Mouse (Mus musculus): ENCODE data around the gene Rasgrp3.

Rasgrp3 gene

DNA sequence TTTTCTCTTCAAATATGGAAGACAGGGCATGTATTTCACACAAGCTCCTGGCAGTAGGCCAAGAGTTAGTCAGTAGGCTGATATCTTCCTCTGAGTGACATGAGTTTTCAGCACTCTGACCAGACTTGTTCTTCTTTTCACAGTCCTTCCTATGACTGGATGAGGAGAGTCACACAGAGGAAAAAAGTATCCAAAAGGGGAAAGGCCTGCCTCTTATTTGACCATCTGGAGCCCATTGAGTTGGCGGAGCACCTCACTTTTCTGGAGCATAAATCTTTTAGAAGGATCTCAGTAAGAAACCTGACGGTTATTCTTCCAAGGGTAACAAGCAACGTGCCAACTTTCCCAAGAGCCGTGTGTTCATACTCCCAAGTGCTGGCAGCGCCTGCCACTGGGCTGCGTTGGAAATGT lies 62.5 kb downstream of the Rasgrp3 start:
- no peak for DNase-seq (ENCODE audit: low read depth, low spot score)

DNA sequence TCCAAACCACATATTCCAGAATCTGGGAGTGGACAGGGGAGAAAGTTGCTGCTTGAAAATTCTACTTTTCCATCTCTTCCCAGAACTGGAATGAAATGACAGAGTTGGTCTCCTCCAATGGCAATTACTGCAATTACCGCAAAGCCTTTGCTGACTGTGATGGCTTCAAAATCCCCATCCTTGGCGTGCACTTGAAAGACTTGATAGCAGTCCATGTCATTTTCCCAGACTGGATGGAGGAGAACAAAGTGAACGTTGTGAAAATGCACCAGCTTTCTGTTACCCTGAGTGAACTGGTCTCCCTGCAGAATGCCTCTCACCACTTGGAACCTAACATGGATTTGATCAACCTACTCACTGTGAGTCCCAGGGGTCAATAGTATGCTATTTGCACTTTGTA lies 67.3 kb downstream of the Rasgrp3 start:
- no peak for DNase-seq (ENCODE audit: low read depth, low spot score)

DNA sequence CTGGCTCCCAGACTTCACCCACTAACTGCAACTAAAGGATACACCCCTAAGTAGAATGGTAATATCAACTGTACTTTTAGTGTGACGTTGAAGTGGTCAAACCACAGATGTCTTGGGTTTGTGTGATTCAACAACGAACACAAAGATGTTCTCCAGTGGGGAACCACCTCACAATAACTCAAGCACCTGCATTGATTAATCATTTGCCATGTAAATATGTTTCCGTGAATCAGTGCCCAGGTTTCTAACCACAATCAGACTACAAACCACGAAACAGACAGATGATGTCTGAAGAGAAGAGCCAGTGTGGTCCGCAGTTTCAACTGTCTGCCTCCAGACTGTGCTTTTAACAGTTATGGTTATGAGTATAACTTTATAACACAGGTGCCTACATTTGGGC lies 69.4 kb downstream of the Rasgrp3 start:
- no peak for DNase-seq (ENCODE audit: low read depth, low spot score)

DNA sequence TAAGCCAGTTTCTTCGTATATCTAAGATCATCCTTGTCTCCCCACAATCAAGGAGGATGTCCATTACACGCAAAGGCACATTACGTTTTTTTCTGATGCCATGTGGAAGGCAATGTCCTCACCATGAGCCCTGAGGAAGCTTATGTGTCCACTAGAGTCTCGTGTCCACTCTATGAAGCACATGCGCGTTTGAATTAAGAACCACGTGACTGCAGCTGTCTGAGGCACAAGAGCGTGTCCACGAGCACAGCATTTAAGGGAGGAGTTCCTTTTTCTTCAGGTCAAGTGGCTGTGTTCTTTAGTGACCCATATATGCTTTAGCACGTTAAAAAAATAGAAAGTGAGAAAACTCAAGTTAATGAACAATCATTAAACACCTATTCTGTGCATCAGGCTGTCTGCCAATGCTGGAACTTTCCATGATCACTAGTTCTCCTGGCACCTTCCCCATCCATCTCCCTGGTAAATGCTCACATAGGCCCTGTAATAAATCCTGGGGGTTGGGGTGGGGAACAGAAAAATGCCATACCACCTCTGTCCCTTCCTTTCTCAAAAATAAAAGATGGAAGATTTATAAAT lies 70.5 kb downstream of the Rasgrp3 start:
- no peak for DNase-seq (ENCODE audit: low read depth, low spot score)

DNA sequence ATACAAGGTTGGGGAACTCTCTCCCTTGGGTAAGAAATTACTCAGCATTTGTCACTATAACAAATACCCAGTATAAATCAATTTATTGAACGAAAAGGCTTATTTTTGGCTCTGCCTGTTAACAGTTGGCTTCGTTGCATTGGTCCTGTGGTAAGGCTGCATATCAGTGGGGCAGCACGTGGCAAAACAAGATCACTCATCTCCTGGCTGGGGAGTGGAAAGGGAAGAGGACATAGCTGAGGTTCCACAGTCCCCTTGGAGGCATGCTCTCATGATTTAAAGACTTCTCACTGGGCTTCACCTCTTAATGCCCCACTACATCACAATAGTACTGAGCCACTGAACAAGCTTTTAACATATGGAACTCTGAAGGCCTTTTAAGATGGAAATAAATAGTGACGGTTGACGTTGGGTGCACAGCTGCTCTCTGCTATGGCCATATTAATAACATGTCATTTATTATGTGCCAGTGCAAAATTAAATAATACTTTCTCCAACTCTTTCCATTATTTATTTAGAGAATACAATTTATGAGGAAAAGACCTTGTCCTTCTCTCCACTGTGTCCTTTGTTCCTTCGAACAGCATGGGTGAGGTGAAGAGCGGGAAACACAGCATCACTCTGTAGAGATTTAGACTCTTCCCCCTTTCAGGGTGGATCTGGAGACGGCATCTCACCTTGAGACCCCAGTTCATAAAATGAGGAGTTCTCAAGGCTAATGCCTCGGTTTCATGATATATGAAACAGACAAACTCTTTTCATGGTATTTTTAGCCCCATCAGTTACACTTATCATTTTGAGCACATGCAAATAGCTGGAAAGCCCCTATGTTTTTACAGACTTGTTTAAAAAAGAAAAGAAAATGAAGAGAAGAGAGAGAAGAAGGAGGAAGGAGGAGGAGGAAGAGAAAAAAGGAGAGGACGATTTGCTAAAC lies 71.3 kb downstream of the Rasgrp3 start:
- DNase-seq (ENCODE audit: low read depth, low spot score): no peak

DNA sequence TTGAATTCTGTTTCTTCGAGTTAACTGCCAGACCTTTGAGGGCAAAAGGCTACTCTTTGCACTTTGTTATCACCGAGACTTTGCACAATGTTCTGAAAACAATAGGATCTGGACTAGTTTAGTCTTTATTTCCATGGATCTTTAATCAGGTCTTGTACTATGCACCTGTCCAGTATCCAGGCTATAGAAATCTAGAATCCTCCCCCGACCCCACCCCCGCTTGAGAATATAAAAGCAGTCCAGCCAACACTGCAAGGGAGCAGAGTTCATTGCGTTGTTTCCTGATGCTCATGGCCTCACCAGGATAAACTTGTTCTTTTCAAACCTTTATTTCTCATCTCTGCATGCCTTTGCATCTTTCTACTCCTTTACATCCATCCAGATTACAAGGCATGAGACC lies 73.6 kb downstream of the Rasgrp3 start:
- DNase-seq (ENCODE audit: low read depth, low spot score): no peak

DNA sequence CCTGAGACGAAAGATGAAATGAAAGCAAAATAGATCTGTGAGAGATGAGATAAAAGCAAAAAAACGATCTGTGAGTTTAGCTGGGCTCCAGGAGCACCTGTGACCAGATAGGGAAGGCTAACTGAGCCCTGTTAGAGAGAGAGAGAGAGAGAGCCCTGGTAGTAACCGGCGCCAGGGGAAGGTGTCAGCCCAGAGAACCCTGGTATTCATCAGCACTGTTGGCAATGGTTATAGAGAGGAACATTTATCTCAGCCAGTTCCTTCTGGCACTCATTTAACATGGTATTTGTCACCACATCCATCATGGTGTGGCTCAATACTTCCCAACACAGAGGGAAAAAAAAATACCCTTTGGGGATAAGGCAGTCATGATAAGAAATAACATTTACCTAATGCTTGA lies 80.9 kb downstream of the Rasgrp3 start:
- DNase-seq (ENCODE audit: low read depth, low spot score): no peak

DNA sequence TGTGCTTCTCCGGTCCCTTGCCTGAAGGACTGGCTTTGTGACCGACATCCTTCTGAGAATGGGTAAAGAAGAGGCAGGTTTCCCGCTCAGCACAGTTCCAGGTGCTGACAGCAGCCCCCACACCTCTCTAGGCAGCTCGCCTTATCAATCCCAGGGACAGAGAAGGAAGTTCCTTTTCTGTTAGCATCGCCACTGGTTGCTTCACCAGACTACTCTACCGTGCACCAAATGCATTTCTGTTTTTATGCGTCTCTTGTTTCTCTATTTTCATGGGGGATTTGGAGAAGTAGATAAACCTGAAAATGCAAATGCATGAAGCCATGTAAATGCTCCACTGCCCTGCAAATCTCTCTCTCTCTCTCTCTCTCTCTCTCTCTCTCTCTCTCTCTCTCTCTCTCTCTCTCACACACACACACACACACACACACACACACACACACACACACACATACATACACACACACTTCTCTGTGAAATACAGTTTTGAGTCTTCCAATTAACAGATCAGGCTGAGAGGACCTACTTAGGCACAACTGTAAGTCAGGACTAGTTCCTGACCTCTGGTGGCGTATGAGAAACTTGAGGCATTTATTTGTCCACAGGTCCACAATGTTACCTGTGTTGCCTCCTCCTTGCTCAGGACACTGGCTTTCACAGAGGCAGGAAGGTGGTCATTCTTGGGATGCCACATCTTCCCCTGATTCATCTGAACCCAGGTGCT lies 82.6 kb downstream of the Rasgrp3 start:
- DNase-seq (ENCODE audit: low read depth, low spot score): no peak

DNA sequence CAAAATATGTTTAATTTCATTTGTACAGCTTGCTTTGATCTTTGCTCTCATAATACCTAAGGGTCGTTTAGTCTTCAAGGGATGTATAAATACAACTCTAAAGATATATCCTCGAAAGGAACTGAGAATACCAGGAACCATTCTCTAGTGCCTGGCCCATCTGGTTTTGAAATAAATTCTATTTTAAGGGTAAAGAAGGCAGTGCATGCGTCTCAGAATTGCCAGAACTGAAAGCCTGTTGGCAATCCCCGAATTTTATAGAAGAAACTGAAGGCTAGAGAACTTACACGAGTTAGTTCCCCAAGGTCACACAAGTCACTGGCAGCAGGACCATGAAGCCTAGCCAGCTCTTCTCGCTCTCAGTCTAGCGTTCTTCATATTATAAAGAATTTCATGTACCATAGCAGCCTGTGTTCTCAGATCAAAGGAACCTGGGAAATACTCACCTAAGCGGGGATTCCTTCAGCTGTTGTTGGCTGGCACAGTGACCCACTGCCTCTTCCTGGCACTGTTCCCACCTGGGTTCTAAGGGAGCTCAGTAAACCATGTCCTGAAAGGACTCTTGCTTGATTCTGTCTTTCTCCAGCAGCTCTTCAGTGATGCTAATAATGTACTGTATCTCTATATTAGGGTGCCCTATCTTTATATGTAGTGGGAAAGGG lies 83.7 kb downstream of the Rasgrp3 start:
- no peak for DNase-seq (ENCODE audit: low read depth, low spot score)

DNA sequence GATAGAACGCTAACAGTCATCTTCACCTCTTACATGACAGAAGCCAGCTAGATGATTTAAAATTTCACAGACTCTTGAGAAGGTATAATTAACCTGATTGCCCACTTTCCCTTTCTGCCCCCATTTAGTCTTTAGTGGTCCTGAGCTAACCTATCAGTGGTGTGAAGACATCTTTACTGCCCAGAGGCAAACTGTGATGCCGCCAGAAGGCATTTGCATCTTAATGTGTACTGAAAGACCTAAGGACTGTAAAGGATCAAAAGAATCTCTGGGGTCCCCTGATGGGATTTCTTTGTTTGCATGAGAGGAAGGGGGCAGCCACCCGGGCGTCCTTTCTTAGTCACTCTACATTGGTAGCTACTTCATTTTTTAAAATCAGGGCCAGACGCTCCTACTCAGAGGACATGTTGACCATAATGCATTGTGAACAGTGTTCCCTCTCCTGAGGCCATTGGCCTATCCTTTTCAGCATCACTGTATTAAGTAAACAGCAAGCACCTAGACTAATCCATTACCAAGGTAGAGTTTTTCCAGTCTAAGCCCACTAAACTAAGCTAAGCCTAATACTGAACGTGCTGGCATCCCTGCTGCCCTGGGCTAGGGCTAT lies 85.6 kb downstream of the Rasgrp3 start:
- no peak for DNase-seq (ENCODE audit: low read depth, low spot score)

DNA sequence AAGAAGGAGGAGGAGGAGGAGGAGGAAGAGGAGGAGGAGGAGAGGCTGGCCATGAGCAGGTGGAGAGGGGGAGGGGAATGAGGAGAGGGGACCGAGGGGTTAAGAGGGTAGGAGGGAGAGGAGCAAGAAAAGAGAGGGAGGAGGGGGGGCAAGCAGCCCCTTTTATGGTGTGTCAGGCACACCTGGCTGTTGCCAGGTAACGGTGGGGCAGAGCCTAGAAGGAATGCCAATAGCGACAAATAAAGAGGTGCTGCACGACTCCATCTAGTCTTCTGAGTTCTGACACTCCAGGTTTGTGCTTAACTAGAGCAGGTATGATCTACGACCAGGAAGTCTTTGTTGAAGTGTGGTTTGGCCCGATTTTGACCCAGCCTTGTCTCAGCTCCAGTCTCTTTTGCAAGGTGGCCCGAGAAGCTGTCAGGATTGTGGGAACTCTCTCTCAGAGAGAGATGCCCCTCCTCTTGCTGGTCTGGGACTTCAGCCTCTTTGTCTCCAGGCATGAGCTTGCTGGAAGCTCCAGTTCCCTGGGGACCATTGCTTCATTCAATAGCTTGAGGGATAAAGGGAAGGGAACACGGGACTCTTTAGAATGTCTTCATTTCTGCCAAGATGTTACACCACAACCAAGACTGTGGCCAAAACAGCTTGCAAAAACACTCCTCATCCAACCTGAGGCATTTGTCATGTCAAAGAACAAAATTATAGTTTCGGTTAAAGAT lies 86.8 kb downstream of the Rasgrp3 start:
- no peak for DNase-seq (ENCODE audit: low read depth, low spot score)

DNA sequence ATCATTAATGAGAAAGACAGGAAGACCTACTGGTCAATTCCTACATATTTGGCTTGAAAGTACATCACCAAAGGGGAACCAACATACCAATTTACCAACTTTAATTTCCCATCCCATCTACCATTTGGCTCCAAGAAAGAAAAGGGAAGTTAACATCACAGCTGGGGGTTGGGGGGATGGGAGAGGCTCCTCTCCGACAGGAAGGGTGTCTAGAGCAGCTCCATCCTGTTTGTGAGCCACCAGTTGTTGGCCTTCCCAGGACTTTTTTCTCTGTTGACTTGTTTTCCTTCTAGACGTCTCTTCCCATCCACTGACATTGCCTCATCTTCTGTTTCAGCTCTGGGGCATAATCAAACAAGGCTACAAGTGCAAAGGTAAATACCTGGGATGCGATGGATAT lies 88.1 kb downstream of the Rasgrp3 start:
- DNase-seq (ENCODE audit: low read depth, low spot score): no peak

DNA sequence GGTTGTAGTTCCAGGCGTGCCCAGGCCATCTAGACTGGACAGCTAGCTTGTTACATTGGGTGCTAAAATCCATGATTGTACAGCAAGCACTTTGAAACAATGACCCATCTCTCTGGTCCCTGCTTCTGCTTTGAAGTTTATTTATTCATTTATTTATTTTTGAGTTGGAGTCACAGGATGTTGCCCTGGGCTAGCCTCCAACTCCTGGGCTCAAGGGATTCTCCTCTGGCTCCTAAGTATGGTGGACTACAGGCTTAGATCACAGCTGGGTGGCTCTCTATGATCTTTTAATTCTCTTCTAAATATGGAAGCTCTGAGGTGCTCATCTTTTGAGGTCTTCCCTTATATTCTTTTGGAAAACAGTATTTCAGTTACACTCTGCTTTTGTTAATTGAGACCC lies 90.7 kb downstream of the Rasgrp3 start:
- DNase-seq (ENCODE audit: low read depth, low spot score): no peak

DNA sequence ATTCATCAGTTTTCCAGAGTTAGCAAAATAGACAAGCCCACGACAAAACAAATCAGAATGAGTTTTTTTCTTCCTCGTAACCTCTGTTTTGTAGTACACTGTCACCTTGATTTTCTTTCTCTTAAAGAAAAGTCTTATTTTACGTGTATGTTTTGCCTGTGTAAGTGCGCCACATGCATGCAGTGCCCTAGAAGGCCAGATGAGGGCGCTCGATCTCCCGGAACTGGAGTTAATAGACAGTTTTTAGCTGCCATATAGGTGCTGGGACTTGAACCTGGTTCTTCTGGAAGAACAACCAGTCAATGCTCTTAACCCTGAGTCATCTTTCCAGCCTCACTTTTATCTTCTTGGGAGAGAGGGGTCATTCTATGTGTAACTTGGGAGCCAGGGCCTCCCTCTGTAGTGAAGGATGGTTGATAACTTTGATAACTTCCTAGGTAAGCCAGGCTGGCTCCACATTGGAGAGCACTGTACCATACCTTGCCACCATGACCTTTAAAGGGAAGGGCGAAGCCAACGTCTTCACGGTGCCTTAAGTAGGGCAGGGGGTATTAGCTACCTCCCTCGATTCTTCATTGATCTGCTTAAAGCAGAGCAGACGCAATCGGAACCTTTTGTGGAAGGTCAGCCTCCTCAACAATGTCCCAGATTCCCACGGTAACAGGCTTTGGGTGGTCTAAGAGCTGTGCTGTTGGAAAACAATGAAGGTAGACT lies 93.7 kb downstream of the Rasgrp3 start:
- DNase-seq (ENCODE audit: low read depth, low spot score): no peak

DNA sequence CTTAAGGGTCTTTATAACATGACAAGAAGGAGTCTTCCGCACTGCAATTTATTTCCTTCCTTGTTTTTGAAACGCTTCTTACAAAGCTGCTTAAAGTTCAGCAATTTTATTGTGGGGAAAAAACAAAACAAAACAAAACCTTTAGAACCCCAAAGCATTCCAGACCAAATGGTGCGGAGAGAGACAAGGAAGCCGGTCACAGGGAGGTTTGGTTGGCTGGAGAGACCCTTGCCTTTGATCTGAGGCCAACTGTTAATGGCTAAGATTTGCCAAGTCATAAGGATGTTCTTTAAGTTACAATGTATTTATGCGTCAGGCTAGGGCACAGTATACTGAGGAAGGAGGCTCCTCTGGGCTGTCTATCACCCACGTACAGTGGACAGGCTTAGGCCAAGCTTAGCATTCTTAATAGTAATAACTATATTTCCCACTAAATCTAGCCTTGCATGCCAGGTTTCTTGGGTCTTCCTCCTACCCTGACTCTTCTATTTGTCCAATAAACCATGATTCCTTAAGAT lies 96.8 kb downstream of the Rasgrp3 start:
- no peak for DNase-seq (ENCODE audit: low read depth, low spot score)

DNA sequence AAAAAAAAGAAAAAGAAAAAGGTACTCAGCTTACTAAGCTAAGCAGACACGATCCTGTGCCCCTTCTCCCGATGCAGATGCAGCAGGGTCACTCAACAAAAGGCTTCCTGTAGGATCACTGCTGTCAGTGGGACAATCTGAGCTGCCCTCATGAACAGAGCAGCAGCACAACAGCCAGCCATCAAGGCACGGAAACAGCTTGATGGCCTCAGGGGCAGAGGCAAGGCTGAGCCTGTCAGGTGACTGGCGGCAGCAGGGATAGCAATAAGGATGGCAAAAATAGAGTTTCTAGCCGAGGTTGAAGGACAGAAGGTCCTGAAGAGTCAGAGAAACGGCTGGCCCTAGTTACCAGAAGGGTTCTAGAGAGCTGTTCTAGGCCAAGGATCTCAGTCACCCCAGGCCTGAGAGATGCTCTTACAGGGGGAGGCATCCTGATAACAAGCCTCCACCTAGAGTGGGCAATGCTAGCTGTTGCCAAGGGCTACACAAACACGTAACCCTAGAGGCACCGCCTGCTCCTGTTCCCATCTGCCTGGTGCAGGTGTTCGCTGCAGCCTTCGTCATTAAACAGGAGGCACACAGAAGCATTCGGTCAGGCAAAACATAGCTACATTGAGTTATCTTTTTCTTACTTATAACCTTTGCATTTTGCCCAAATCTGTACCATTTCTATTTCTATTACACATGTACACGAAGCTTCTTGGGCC lies 98.8 kb downstream of the Rasgrp3 start:
- no peak for DNase-seq (ENCODE audit: low read depth, low spot score)

DNA sequence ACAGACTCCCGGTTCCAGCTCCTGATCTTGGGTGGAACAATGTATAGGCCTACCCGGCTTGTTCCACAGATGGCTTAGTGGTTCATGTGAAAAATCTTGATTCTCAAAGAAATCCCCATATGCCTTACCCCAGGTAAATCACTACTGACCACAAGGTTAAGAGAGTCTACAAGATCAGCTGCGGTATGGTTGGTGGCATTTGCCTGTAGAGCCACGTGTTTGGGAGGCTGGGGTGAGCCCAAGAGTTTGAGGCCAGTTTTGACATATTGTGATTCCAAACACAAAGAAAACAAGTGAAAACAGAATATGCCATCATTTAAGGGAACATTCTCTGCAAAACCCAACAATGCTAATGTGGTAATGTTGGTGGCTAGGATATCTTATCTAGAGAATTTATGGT lies 99.9 kb downstream of the Rasgrp3 start:
- no peak for DNase-seq (ENCODE audit: low read depth, low spot score)

DNA sequence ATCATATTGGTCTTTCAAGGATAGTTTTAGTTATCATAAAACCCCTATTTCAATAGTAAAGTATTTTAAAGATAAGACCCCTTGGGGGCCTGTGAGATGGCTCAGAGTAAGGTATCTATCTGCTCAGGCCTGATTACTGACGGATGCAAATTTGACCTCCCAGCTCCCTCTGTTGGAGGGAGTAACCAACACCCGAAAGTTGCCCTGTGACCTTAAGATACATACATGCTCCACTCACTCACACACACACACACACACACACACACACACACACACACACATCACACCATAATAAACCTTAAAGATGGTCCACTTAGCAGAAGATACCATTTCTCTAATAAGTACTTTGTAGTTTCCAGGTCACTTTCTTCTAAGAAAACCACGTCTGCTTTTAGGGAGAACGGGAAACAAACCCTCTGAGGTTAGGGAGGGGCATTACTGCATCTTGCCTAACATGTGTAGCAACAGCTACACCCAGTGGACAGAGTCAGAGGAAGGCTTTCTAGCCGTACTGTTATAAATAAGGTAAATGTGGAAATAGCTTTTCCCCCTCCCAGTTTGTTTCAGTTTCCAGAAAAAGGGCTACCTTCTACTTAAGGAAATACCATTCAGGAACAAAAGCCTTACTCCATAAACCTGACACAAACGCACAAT lies 100.8 kb downstream of the Rasgrp3 start:
- no peak for DNase-seq (ENCODE audit: low read depth, low spot score)

DNA sequence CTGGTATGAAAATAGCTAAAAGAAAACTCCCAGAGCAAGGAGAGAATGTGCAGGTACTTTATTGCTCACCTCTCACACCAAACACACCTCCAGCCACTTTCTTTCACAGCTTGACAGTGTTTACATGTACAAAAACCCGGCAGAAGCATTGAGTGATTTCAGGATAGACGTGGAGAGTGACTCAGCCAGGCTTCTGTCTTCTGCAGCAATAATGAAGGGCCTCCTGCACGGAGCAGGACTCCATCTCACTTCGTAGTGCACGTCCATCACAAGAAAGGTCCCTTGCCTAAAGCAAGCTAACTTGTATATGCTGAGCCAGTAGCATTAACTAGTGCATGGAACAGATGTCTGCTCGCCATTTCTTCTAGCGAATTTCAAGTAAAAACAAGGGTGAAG lies 101.4 kb downstream of the Rasgrp3 start:
- no peak for DNase-seq (ENCODE audit: low read depth, low spot score)
